Mouse (Mus musculus) mouse embryonic stem cell (cell line): ENCODE data around the gene Tspan17.

ENCODE experiments used
- in situ Hi-C, 2 experiments: fragments of 300-500 bp; cut with MboI; formaldehyde crosslinking; loops; 1 replicate in 1 of 2; 3 replicates in 1 of 2; pipeline ENCODE4 v1.14.3; 2019 to 2020; ENCODE audit warnings: low sequenced_read_pairs in 2 of 2, low pct_unique_long_range_greater_than_20kb in 1 of 2, mixed read lengths in 1 of 2; ENCODE audit not compliant: unreplicated experiment in 1 of 2

Gene Tspan17

GRCm38 (mm10) chr13:54797356-54797755 is 8.2 kb downstream of the Tspan17 start:
- in situ Hi-C loops: loop anchor here (5.0 to 10.0 kb wide), 3 partner anchors 90 to 377 kb away; no protein-coding TSS in a partner anchor

GRCm38 (mm10) chr13:54797861-54798643 is 8.9 kb downstream of the Tspan17 start:
- in situ Hi-C loops: loop anchor here (5.0 to 10.0 kb wide), 3 partner anchors 89 to 377 kb away; no protein-coding TSS in a partner anchor

- in situ Hi-C loops: loop anchor here (5.0 to 10.0 kb wide), 3 partner anchors 89 to 376 kb away; no protein-coding TSS in a partner anchor
Observed at GRCm38 (mm10) chr13:54798740-54799139, 9.6 kb downstream of the Tspan17 start.

- in situ Hi-C loops: loop anchor here (5.0 to 10.0 kb wide), 3 partner anchors 88 to 375 kb away; no protein-coding TSS in a partner anchor
Observed at GRCm38 (mm10) chr13:54799701-54800100, 10.5 kb downstream of the Tspan17 start.

GRCm38 (mm10) chr13:54800206-54800605 is 11.0 kb downstream of the Tspan17 start:
- in situ Hi-C loops: loop anchor here in 1 of 2 experiments (5.0 kb wide), 1 partner anchor 87 kb away; no protein-coding TSS in a partner anchor

- in situ Hi-C loops: loop anchor here in 1 of 2 experiments (5.0 kb wide), 1 partner anchor 84 kb away; no protein-coding TSS in a partner anchor
Observed at GRCm38 (mm10) chr13:54803010-54803409, 13.8 kb downstream of the Tspan17 start.

GRCm38 (mm10) chr13:54805134-54805838 is 16.1 kb downstream of the Tspan17 start:
- in situ Hi-C loops: no loop called here

GRCm38 (mm10) chr13:54806434-54806976 is 17.3 kb downstream of the Tspan17 start:
- in situ Hi-C loops: no loop called here

GRCm38 (mm10) chr13:54808067-54808466 is 18.9 kb downstream of the Tspan17 start:
- in situ Hi-C loops: no loop called here

GRCm38 (mm10) chr13:54811476-54811875 is 22.3 kb downstream of the Tspan17 start:
- in situ Hi-C loops: no loop called here

- in situ Hi-C loops: no loop called here
Observed at GRCm38 (mm10) chr13:54813381-54813780, 24.2 kb downstream of the Tspan17 start.

GRCm38 (mm10) chr13:54818399-54819254 is 29.4 kb downstream of the Tspan17 start:
- in situ Hi-C loops: no loop called here

GRCm38 (mm10) chr13:54821106-54821505 is 31.9 kb downstream of the Tspan17 start:
- in situ Hi-C loops: no loop called here

- in situ Hi-C loops: no loop called here
Observed at GRCm38 (mm10) chr13:54821931-54822330, 32.8 kb downstream of the Tspan17 start.

GRCm38 (mm10) chr13:54824111-54824931 is 35.1 kb downstream of the Tspan17 start:
- in situ Hi-C loops: no loop called here

- in situ Hi-C loops: no loop called here
Observed at GRCm38 (mm10) chr13:54827992-54828391, 38.8 kb downstream of the Tspan17 start.

- in situ Hi-C loops: no loop called here
Observed at GRCm38 (mm10) chr13:54828508-54828907, 39.3 kb downstream of the Tspan17 start.
